Mouse (Mus musculus) megakaryocyte-erythroid progenitor cell, adult 5-6 weeks (primary cell): ENCODE data around the gene Mettl8. TPM values are rescaled to one million over a fixed set of nuclear protein-coding genes. Genes with fewer than 3 reads are reported as not detected.
A peak's percentile ranks its signal among the peaks of the same experiment; 100 is the strongest.

Experiments
- ATAC-seq: replicated peaks from 2 replicates; pipeline ENCODE4 v1.8.0; 2016; ENCODE audit warnings: mild to moderate bottlenecking, inconsistent platforms; ENCODE audit not compliant: severe bottlenecking, poor library complexity, low FRiP score, low TSS enrichment
- total RNA-seq, 2 experiments: library from RNA; stranded (forward) in 1 of 2; stranded (reverse) in 1 of 2; fragments of 200-1000, 215-1000 nt in 1 of 2; fragments of >200 nt in 1 of 2; fragmentation: Nextera tagmentation in 1 of 2; gene quantifications; 2 replicates each; pipeline ENCODE4 v1.2.3; 2014 to 2017

The Mettl8 gene
- total RNA-seq, 2 experiments from 2014 or later = 40.3 to 74.2 TPM

DNA sequence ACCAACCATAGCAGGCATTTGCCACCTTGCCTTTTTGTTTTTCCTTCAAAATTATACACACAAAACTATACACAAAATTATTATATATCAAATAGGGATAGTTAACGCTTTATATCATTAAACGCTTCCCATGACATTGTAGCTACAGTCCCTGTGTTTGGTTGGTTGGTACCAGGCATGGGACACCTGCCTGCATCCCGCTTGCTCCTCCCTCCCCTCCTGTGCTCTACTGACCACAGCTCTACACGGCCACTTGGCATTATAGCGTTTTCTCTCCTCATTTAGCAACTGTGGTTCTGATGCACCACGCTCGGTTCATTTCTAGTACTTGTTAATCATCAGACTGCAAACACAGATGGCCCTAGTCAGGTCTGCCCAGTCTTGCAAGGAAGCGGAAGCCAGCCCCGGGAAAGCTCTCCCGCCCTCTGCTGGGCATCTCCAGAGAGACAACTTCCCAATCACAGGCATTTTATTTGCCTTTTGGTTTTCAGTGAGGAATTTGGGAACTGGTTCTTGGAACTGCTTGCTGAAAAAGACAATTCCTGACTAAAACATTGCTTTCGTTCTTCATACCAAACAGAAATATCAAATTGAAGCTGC is 15.8 kb downstream of the Mettl8 start:
- peak; percentile 69; the same call in 1 of the 2 replicates for ATAC-seq

DNA sequence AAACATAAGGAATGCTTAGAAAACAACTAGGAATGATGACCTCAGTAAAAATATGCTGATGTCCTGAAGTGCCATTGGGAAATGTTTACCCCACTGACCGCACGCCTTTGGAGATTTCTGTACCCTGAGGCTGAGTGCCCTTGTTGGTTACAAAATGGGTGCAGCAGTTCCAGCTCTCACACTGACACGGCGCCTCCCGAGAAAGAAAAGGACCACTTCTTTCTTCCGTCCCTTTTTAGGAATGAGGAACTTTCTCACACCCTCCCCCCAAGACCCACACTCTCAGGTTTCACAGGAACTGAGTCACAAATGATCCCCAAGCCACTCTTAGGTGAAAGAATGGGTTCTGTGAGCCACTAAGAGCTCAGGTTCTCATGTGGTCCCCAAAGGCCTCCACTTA is 17.9 kb downstream of the Mettl8 start:
- no peak for ATAC-seq

DNA sequence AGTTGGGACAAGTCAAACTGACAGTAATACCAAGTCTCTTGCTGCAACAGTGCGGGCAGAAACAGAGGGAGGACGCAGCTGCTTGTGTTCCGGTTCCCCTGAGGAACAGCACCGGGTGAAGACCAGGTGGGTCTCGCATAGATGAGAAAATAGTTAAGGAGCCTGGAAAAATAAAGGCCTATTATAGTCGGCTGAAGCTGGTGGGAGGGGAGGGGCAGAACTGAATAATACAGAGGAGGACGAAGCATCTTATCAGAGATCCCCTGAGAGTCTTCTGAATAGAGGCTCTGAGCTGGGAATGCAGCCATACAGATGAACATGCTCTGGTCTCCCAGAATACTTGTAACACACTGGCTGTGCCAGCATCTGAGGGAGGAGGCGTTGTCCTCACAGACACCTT is 21.4 kb downstream of the Mettl8 start:
- peak; percentile 51; the same call in 1 of the 2 replicates for ATAC-seq

DNA sequence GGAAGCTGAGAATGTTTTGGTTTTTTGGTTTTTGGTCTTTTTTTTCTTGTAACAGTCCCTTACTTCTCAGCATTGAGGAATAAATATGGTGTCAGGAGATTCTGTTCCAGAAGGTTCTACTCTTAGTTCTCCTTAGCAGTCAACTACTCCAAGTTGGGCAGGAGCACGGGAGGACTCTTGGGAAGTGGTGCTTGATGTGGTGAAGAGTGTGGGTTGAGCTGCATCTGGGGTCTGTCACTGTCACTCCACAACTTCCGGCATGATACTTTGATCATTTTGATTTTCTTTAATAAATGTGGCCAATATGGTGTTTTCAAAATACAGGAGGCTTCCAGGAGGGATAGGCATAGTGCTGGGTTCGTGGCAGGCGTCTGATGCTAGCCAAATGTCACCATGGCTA is 22.4 kb downstream of the Mettl8 start:
- no peak for ATAC-seq

DNA sequence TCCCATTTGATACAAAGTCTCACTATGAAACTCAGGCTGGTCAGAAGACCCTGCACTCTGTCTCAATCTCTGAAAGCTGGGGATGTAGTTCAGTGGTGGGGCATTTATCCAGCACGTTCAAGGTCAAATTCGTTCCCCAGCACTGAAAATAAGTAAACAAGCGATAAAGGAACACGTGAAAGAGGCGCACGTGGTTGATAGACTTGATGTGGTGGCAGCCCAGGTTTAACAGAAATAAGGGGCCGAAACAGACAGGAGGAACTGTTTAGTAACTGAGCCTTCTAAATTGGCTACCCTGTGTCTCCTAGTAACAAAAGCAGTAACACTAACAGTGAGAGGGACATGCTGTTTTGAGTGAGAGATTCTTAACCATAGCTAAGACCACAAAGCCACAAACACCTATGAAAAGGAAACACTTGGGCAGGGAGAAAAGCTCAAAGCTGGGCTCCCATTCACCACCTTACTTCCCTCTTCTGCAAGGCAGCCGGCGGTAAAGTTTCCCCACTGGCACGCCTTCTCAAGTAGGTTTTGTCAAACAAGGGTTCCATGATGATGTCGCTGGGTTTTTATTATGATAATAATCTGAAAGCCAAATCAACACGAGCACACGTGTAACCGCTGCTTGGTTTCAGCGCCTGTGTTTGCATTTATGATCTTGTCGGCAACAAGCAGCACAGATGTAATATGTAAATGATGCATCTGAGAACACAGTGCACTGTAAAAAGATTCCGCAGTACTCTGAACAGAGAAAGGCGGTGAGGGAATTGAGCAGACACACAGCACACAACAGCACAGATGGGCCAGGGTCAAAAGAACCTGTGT is 23.2 kb downstream of the Mettl8 start:
- peak; percentile 58 for ATAC-seq

DNA sequence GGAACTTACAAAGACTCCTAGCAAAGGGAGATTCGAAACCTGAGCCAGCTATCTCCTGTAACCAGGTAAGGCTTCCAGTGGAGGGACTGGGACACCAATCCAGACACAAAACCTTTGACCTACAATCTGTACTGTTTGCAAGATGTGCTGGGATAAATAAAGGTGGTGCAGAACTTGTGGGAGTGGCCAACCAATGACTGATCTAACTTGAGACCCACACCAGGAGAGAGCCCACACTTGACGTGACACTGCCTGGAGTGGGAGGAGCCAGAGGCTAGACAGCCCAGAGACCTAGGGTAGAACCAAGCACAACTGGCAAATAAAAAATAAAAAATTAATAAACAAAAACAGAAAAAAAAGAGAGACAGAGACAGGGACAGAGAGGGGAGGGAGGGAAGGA is 24.7 kb downstream of the Mettl8 start:
- no peak for ATAC-seq

DNA sequence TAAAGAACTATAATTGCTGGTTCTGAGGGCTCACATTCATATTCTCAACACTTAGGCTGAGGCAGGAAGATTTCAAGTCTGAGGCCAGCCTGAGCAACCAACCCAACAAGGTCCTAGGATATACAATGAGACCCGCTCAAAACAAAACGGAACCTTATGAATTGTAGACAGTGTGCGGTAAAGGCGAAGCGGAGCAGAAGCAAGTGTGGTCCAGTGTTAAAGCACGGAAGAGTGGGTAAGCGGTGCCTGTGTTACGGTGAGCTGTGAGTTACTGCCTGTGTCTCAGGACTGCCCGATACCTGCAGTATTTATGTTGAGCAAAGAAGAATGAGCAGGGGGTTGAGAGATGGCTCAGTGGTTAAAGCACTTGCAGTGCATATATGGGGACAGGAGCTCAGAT is 27.8 kb downstream of the Mettl8 start:
- ATAC-seq = no peak

DNA sequence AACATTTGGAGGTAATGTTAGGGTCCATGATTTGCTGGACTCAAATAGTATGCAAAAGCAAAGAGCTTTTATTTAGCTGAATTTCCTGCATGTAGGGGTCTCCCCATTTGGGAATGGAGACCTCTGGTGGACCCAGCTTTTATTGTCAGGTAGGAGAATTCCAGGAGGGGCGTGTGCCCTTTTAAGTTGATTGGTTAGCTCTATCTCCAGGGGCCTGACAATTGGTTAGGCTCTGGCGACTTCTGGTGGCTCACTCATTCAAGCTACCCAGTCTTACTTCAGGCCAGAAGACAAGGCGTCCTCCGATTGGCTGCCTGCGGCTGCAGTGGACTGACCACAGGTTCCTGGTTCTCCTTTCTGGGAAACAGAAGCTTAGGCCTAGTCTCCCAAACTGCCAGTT is 28.6 kb downstream of the Mettl8 start:
- peak; percentile 48; the same call in 1 of the 2 replicates for ATAC-seq

DNA sequence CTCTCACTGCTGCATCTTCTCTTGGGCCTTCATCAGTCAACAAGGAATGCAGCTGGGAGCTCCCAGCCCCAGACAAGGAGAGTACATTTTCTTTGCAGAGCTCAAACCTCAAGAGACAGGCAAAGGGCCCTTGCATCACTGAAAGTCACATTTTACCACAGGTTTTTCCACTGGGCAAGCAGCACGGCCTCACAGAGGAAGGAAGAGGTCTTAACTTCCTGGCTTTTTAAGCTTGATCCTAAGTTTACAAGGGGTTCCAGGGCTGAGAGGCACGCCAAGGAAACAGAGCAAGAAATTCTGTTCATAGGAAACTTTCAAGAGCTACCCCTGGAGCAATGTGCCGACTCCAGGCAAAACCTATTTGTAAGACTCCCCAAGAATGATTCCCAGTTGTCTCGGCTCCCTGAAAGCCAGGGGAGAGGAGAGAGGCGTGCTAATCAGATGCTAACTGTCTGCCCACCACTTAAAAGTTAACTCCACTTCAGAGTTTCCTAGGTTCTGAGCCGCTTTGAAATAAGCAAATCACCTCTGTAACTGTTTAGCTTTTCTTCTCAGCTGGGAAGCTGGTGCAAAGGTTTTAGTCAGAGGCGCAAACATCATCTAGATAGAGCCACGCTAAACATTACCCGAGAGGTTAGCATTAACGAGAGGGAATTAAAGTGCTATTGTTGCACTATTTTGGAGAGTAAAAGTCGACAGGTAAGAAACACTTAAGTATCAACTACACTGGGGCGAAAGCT is 29.6 kb downstream of the Mettl8 start:
- ATAC-seq = no peak

DNA sequence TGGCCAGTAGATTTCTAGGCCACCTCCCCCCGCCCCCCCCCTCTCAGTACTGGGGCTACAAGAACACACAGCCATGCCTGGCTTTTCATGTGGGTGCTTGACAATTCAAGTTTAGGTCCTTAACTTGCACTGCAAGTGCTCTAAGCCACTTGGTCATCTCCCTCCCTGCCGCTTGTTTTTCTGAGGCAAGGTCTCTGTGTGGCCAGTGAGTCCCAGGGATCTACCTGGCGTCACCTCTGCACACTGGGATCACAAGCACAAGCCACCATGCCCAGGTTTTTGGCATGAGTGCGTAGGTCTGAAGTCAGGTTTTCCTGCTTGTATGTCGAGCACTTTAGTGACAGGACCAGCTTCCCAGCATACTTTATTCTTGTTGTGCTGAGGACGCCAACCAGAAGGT is 31.4 kb downstream of the Mettl8 start:
- ATAC-seq = no peak

DNA sequence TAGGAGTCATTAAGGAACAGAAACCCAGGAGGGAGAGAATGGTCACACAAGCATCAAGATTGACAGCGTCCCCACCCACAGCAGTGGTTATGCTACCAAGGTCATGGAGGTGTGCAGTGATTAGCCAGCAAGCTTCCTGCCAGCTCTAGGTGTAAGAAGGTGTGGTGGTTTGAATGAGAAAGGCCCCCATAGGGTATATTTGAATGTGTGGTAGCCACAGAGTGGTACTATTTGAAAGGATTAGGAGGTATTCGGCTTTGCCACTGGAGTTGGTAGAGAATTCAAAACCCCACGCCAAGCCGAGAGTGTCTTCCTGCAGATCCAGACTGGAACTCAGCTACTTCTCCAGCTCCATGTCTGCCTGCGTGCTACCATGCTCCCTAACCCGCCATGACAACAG is 32.4 kb downstream of the Mettl8 start:
- no peak for ATAC-seq

DNA sequence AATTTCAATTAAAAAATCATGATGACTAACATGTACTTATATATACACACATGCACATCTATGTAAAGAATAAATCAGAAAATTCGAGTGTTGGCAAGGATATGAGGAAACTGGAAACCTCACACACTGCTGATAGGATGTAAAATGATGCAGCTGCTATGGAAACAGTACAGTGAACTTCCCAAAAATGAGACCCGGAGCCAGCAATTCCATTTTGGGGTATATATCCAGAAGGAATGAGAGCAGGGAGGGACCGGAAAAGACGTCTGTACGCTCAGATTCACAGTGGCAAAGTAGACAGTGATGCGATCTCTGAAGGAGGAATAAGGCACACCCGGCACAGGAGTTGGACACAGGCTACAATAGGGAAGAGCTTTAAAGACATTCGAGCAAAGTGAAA is 34.7 kb downstream of the Mettl8 start:
- no peak for ATAC-seq

DNA sequence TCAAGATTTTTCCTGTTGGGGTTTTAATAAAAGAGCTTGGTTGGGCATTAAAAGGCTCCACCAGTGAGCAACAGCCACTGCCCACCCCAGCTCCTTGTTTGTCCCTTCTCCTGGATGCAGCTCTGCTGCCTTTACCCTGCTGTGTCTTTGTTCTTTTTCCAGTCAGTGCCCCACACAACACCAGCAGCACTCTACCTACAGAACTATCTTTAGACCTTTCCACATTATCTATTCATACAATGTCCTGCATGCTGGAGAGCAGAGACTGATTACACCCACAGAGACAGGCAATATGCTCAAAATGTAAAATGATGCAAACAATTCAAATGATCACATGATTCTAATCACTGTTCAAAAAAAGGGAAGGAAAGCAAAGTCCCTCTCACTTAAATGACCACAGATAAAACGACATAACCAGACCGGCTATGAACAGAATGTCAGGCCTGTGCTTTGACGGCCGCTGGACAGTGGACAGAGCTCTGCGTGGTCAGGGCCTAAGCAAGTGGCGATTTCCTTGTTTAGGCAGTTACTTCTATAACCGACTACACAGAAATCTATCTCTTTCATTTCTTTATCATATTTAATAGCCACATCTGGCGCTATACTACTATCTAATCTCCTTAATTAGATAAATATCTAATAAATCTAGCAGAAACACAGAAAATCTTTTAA is 35.5 kb downstream of the Mettl8 start:
- ATAC-seq = peak; percentile 52

DNA sequence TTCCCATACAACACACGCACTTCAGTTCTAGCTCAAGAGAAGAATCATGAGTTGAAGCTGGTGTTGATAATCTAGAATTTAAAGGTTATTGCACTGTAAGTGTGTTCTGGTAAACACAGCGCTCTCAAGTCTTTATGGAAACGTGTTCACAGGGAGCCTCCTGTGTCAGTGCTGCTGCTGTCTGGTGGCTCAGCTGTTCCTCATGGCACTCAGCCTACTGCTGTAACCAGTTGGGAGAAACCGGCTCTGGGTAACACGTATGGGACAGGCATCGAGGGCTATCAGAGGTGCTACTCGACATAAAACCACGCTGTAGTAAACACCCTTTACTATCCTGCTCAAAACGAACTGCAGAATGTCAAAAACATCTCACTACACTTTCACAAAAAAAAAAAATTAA is 36.1 kb downstream of the Mettl8 start:
- ATAC-seq = no peak

DNA sequence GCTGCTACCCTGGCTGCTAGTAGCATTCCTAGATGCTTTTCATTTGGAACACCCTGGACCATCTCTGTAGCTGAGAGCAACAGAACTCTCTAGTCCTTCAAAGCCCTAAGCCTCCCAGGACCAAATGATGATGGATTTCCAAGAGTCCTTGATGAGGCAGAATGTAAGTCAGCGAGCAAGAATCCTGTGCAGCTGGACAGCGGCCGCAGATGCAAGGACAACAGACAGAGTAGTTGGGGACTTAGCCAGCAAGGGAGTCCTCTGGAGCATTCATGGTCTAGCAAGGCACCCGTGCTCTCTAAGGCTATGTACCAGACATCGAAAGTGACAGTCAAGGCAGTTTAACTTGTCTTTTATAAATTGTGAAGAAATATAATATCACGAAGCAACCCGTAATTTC is 41.9 kb downstream of the Mettl8 start:
- no peak for ATAC-seq

DNA sequence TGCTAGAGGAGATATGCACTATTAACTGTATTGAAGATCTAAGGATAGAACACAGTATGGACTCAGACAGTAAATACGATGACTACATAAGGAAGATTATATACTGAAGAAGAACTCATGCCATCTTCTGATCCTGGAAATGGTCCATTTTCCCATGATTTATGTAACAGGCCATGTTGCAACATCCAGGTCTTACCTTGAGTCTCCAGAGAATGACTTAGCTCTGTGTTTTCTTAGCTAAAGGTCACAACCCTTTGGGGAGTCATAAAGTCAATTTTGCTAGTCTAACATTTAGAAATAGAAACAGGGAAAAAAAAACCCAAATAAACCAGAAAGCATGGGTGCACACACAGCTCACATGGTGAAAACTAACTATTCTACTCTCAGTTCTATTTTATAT is 43.6 kb downstream of the Mettl8 start:
- no peak for ATAC-seq

DNA sequence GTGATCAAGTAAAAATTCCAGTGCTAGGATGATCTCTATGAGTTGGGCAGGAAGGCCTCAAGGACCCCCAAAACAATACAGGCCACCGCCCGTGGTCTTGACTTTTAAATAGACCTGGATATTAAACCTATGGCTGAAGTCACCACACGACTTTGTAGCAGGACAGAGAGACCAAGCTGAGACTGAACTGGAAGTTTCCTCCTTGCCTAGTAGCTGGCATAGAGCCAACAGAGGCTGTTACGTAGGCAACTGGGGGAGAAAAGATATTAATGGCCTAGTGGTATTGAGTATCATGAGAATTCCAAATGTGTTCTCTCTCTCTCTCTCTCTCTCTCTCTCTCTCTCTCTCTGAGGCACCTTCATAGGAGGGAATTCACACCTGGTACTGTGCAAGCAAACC is 51.0 kb downstream of the Mettl8 start:
- ATAC-seq = no peak

DNA sequence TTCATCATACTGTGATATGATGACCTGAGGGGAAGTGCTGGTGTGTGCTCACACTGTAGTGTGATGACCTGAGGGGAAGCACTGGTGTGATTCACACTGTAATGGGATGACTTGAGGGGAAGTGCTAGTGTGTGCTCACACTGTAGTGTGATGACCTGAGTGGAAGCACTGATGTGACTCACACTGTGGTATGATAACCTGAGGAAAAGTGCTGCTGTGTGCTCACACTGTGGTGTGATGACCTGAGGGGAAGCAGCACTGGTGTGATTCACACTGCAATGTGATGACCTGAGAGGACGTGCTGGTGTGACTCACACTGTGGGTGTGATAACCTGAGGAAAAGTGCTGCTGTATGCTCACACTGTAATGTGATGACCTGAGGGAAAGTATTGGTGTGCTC is 52.9 kb downstream of the Mettl8 start:
- no peak for ATAC-seq

DNA sequence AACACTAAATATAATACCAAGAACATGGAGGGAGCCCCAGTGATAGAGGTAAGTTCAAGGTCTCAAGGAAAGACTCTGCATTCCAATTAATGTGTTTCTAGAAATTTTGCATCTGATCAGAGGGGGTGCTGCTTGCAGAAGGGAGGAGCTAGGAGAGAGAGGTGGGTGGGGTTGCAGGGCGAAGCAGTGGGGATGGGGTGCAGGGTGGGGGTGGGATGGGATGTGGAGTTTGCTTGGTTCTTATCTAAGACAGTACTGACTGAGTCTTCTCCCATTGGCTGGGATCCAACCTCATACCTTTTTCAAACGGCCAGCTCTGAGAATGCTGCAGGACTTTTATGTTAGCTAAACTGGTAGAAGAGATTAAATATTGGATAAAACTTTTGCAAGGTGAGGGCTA is 56.6 kb downstream of the Mettl8 start:
- peak; percentile 53; the same call in 1 of the 2 replicates for ATAC-seq

DNA sequence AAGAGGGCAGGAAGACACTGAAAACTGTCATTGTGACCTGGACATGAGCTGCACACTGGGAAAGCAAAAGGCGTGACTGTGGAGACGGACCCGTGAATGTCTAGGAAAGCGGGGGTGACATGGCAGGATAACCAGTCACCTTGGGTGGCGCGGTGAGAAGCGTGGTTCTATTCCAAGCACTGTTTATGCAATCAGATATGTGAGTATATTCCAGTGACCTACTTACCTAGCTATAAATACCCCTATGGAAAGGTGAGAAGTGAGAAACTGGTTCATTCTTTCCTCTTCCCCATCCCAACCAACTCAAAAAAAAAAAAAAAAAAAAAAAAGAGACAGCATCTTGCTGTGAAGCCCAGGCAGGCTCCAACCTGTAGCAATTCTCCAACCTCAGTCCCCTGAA is 58.9 kb downstream of the Mettl8 start:
- no peak for ATAC-seq
